Mouse (Mus musculus) megakaryocyte, embryonic 14.5 days (primary cell): Measurements from ENCODE around the gene Ass1.

Experiments
- FLI1 ChIP-seq: IDR thresholded peaks from 2 replicates; pipeline ENCODE4 v1.6.1; 2012; ENCODE audit warnings: low read length, inconsistent platforms, mixed read lengths
- GATA1 ChIP-seq: IDR thresholded peaks from 3 replicates; pipeline ENCODE4 v1.6.1; 2012; ENCODE audit warnings: mixed read lengths, low read length, inconsistent platforms, borderline replicate concordance

DNA sequence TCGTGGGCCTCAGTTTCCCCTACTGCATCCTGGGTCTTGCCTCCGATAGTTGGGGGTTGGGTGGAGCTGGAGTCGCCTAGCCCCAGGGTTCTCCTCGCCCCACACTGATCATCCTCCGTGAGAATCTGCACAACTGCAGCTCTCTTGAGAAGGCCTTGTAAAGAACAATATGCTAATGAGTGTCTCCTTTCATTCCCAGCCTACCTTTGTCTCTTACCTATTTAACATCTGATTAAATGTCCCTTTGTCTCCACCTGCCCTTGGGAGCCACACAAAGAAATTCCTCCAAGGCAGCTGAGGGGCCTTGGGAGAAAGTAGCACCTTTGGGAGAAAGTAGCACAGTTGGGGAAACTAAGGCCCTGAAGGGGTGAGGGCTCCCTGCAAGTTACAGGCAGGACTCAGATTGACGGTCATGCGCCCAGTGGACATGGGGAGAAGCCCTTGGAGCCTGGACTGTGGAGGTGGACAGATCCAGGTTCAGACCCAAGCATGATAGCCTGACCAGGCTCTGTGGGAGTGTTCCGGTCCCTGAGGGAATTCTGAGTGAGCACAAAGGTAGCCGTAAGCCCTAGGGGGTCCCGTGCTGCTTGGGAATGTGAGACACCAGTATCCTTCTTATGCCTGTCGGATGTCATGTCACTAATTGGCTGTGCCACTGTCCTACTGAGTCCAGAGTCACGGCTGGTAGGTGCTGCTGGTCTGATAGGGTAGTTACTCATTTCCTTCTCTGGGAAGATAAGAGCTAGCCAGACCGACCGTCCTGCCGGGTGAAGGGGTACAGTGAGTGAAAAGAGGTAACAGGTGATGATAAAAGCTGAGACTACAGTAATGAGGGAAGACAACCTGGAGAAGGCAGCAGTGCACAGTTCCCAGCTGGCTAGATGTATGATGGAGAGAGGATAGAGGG lies 32.9 kb downstream of the Ass1 start:
- no peak for TF ChIP-seq FLI1
- TF ChIP-seq GATA1, result no peak
